In genomic region chr12:102573036-102573435, GRCm38 (mm10) we compare ENCODE assay signal across 24 mouse cellular contexts. TPM values are rescaled to one million over a fixed set of nuclear protein-coding genes. Genes with fewer than 3 reads are reported as not detected.
"Had no signal": no experiment of that assay in that cellular context is flagged by ENCODE, and none has a peak within 500 bp of the region (broad histone marks: within the 10 kb centered on the region; RNA-seq: fewer than 3 reads in every experiment).

No protein-coding gene starts in this region.

- H3K27me3 ChIP-seq: limb, embryonic 12.5 days; limb, embryonic 15.5 days; midbrain, embryonic 13.5 days; neural tube, embryonic 15.5 days; stomach, embryonic 15.5 days had no signal

- ATAC-seq: intestine, postnatal 0 days; liver, postnatal 0 days; lung, postnatal 0 days; midbrain, embryonic 13.5 days had no signal

- H3K36me3 ChIP-seq: stomach, embryonic 15.5 days had no signal

- H3K4me1 ChIP-seq: limb, embryonic 12.5 days; limb, embryonic 15.5 days; neural tube, embryonic 15.5 days; stomach, embryonic 15.5 days had no signal

- H3K27ac ChIP-seq: kidney, postnatal 0 days; layer of hippocampus, adult 2 months; limb, embryonic 12.5 days; limb, embryonic 15.5 days; liver, embryonic 14.5 days; macrophage; midbrain, embryonic 13.5 days; neural tube, embryonic 15.5 days; stomach, embryonic 15.5 days had no signal

- H3K9ac ChIP-seq: limb, embryonic 12.5 days; limb, embryonic 15.5 days; liver, embryonic 14.5 days; liver, postnatal 0 days; neural tube, embryonic 15.5 days; stomach, embryonic 15.5 days had no signal

- H3K9me3 ChIP-seq: limb, embryonic 12.5 days; limb, embryonic 15.5 days; midbrain, embryonic 13.5 days; neural tube, embryonic 15.5 days; stomach, embryonic 15.5 days had no signal

- H3K4me3 ChIP-seq: layer of hippocampus, adult 2 months; limb, embryonic 12.5 days; limb, embryonic 15.5 days; midbrain, embryonic 13.5 days; myocyte; neural tube, embryonic 15.5 days; stomach, embryonic 15.5 days had no signal

- H3K4me2 ChIP-seq: limb, embryonic 12.5 days; limb, embryonic 15.5 days; liver, embryonic 11.5 days; lung, embryonic 14.5 days; midbrain, embryonic 13.5 days; neural tube, embryonic 15.5 days; stomach, embryonic 15.5 days had no signal

- DNase-seq: kidney, adult 2 months; kidney, postnatal 25 days; layer of hippocampus, adult 9-11 months; liver, postnatal 0 days; lung, embryonic 14.5 days; right cerebral cortex, adult 18-20 months; right cerebral cortex, postnatal 14 days; spleen, adult 18-20 months; thymus, postnatal 25 days had no signal

RNA-seq across cellular contexts. Expression of gene Chga, which starts 18.3 kb away (rescaled TPM):
- total RNA-seq: megakaryocyte, adult 5-6 weeks; monocyte, adult 5-6 weeks had no signal
- polyA plus RNA-seq: macrophage, myocyte had no signal
